Mouse (Mus musculus): ENCODE measurements around the gene Rhbdd1. TPM values are rescaled to one million over a fixed set of nuclear protein-coding genes. Genes with fewer than 3 reads are reported as not detected.
A peak's percentile ranks its signal among the peaks of the same experiment; 100 is the strongest.

Rhbdd1 gene
- polyA plus RNA-seq, 1 experiment from 2014 or later = 8.8 TPM

DNA sequence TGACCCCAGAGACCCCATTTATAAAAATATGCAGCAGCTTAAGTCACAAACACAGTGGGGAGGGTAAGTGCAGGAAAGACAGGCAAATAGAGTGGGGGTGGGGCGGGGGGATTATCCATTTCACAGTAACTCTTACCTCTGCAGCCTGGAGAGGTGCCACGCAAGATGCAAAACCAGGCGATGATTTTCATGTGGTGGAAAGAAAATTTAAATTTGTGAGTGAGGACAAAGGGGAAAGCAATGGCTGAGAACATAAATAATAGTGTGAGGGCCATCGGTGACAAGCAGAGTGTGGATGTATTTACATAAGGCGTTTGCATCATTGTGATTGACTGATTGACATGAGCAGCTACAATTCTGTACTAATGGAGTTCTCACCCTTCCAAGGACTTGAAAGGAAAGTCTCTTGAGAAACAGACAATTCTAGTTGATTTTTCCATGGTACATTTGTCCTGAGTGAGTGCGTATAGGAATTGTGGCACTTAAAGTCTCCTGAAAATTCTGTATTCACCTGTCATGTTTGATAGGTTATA, 149.1 kb downstream of the Rhbdd1 start:
- H3K27me3 ChIP-seq (ENCODE audit: low read depth, poor library complexity, severe bottlenecking) = no peaks in the 10 kb centered on the region
- DNase-seq (ENCODE audit: low spot score) = no peak
- H3K36me3 ChIP-seq = no peaks in the 10 kb centered on the region
- H3K4me1 ChIP-seq = peaks cover 7% of the 10 kb centered on the region
- H3K4me3 ChIP-seq = no peak overlapping the region
- no peaks in the 10 kb centered on the region for H3K9me3 ChIP-seq (replicated peaks)
- WGBS = 54% methylated on average over 6 of the region's 6 CpGs
- H3K27ac ChIP-seq (replicated peaks) = no peak overlapping the region

DNA sequence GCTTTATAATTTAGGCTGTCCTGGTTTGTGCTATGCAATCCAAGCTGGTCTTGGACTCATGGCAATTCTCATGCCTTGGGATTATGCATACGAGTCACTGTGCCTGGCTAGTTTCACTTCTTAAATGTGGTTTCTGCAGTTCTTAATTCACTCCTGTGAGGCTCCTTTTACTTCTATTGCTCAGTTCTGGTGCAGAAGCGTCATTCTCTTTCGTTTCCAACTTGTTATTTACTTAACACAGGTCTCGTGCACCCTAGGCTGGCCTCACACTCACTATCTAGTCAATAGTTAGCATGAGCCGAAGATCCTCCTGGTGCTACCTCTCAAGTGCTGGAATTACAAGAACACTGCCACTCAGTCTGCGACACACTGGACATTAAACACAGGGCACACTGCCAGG, 152.6 kb downstream of the Rhbdd1 start:
- Histone ChIP-seq H3K9me3 (replicated peaks) (no peaks in the 10 kb centered on the region), H3K4me3 (no peak overlapping the region), H3K27me3 (ENCODE audit: low read depth, poor library complexity, severe bottlenecking) (no peaks in the 10 kb centered on the region), H3K4me1 (peaks cover 9% of the 10 kb centered on the region), H3K36me3 (no peaks in the 10 kb centered on the region), H3K27ac (replicated peaks) (no peak overlapping the region)
- no peak for DNase-seq (ENCODE audit: low spot score)
- WGBS = 88% methylated on average over 6 of the region's 6 CpGs

DNA sequence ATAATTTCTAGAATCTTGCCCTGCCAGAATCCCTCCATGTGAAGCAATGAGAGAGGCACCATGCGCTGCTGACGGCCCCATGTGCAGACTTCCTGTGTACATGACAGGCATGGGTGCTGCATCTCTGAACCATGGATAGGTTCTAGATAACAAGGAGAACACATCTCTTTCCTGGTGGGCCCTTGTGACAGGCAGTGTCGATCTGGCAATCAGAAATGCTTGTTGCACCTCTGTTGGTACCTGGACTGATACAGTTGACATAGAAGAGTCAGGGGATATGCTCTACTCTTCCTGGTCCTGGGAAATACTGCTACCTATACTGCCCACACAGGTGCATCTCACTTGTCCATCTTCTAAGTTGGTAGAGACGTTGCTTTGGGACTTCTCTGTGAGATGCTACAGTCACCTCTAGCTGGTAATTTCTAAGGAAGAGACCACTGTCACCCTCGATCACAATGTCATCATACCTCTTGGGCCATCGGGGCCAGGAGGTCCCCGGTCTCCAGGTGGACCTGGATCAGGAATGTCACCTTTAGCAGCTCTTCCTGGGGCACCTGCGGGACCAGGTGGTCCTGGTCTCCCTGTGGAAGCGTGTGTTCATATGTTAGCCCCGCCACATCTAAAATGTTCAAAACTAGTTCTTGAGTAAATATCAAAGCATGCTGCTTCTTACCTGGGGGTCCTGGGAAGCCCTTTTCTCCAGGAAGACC, 154.4 kb downstream of the Rhbdd1 start:
- DNase-seq (ENCODE audit: low spot score) = no peak

DNA sequence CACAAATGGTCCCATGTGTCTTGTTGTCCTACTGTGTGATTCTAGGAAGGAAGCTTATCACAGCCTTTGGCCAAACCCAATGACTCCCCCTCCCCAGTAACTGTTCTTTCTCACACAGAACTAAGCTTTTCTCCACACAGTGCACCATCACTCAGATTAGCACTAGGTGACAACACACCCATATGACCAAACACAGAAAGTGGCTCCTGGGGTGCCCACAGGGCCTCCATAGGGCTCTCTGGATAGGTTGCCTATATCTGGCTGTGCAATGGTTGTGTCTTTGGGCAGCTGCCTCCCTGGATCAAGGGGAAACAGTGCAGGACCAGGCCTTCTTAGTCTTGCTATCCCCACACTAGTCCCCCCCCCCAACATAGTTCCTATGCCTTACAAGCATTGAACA, 157.2 kb downstream of the Rhbdd1 start:
- no peak for DNase-seq (ENCODE audit: low spot score)
- peaks cover 26% of the 10 kb centered on the region for H3K4me1 ChIP-seq
- no peaks in the 10 kb centered on the region for H3K27me3 ChIP-seq (ENCODE audit: low read depth, poor library complexity, severe bottlenecking)
- H3K9me3 ChIP-seq (replicated peaks) = no peaks in the 10 kb centered on the region
- no peak overlapping the region for H3K4me3 ChIP-seq
- H3K27ac ChIP-seq (replicated peaks) = no peak overlapping the region
- H3K36me3 ChIP-seq = no peaks in the 10 kb centered on the region

More for the DNA sequence above, 154.4 kb downstream of the Rhbdd1 start:
- H3K9me3 ChIP-seq (replicated peaks) = no peaks in the 10 kb centered on the region
- peaks cover 19% of the 10 kb centered on the region for H3K4me1 ChIP-seq
- H3K27ac ChIP-seq (replicated peaks) = no peak overlapping the region
- WGBS = 89% methylated on average over 10 of the region's 10 CpGs
- H3K27me3 ChIP-seq (ENCODE audit: low read depth, poor library complexity, severe bottlenecking) = no peaks in the 10 kb centered on the region
- no peaks in the 10 kb centered on the region for H3K36me3 ChIP-seq
- no peak overlapping the region for H3K4me3 ChIP-seq

DNA sequence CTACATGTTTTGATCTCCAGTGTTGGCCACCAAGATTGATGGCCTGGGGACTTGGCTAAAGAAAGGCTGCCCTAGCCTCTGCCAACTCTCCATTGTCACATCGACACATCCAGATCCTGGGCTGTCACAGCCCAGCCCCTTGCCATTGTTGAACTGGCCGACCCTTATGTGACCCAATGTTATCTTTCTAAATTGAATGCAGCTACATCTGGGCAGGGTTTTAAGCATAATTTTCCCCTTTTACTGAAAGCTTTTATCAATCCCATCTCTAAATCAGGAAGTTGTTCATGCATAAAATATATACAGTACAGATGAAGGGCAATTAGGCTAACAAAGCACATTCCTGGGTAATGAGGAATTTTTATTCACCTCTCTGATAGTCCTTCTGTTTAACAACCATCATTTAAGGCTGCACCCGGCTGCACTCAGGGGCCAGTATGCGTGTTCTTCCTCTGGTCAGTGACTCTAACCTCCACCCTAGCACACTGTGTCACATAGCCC, 158.3 kb downstream of the Rhbdd1 start:
- peaks cover 26% of the 10 kb centered on the region for H3K4me1 ChIP-seq
- no peaks in the 10 kb centered on the region for H3K9me3 ChIP-seq (replicated peaks)
- H3K36me3 ChIP-seq = no peaks in the 10 kb centered on the region
- H3K27me3 ChIP-seq (ENCODE audit: low read depth, poor library complexity, severe bottlenecking) = no peaks in the 10 kb centered on the region
- H3K27ac ChIP-seq (replicated peaks) = no peak overlapping the region
- WGBS = 45% methylated on average over 4 of the region's 4 CpGs
- no peak overlapping the region for H3K4me3 ChIP-seq
- no peak for DNase-seq (ENCODE audit: low spot score)

DNA sequence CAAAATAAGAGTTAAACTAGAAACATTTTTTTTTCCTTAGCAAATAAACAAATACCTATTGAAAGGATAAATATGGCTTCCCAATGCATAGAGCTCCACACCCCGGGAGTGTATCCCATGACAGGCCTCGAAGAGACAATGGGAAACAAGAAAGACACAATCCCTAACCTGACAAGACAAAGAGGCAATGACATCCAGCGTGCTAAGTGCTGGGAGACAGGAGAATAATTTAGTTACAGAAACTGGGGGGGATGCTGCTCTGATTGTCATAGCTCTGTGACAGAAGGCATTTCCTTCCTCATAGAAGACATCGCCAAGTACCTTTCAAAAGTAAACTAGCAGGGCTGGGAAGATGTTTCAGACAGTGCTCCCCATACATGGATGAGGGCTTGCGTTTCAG, 159.0 kb downstream of the Rhbdd1 start:
- no peaks in the 10 kb centered on the region for H3K36me3 ChIP-seq
- 65% methylated on average over 5 of the region's 5 CpGs for WGBS
- H3K9me3 ChIP-seq (replicated peaks) = no peaks in the 10 kb centered on the region
- no peak overlapping the region for H3K27ac ChIP-seq (replicated peaks)
- peaks cover 26% of the 10 kb centered on the region for H3K4me1 ChIP-seq
- H3K4me3 ChIP-seq = no peak overlapping the region
- H3K27me3 ChIP-seq (ENCODE audit: low read depth, poor library complexity, severe bottlenecking) = no peaks in the 10 kb centered on the region
- no peak for DNase-seq (ENCODE audit: low spot score)

DNA sequence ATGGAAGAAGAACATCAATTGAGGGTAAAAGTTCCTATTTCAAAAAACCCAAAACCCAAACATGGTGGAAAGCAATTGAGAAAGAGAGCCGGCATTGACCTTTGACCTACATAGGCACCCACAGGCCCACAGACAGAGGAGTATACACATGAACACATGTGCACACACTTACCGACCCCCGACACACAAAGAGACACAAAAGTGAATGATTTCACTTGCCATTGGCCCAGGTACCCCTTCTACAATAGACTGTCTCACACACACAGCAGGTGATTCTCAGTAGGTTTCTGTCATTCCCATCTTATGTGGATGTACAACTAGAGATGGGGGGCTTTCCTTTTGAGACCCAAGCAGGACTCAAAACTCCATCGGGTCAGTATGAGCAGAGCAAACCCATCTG, 159.6 kb downstream of the Rhbdd1 start:
- Histone ChIP-seq H3K9me3 (replicated peaks) (no peaks in the 10 kb centered on the region), H3K4me1 (peaks cover 26% of the 10 kb centered on the region), H3K27ac (replicated peaks) (no peak overlapping the region), H3K36me3 (no peaks in the 10 kb centered on the region), H3K27me3 (ENCODE audit: low read depth, poor library complexity, severe bottlenecking) (no peaks in the 10 kb centered on the region), H3K4me3 (no peak overlapping the region)
- 79% methylated on average over 4 of the region's 4 CpGs for WGBS
- DNase-seq (ENCODE audit: low spot score) = no peak

DNA sequence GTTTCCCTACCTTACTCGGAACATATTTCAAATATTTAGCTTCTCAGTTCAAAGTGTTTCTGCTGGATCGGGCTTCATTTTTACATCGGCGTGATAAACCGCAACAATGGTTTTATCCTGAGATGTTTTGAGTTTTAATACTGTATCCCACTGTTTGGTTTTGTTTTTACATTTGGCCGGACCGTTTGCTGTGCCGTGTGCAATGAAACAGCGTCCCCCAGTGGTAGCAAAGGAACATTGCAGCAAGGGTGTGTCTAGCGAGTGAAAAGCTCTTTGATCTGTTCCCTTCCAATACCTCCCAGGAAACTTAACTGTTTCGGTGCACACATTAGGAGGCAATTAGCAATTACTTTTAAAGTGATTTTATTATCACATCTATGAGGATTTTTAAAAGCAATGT, 160.0 kb downstream of the Rhbdd1 start:
- H3K27ac ChIP-seq (replicated peaks) = no peak overlapping the region
- no peaks in the 10 kb centered on the region for H3K9me3 ChIP-seq (replicated peaks)
- peak; percentile 43 for DNase-seq (ENCODE audit: low spot score)
- no peak overlapping the region for H3K4me3 ChIP-seq
- H3K36me3 ChIP-seq = no peaks in the 10 kb centered on the region
- H3K4me1 ChIP-seq = peaks cover 26% of the 10 kb centered on the region
- 49% methylated on average over 11 of the region's 11 CpGs for WGBS
- no peaks in the 10 kb centered on the region for H3K27me3 ChIP-seq (ENCODE audit: low read depth, poor library complexity, severe bottlenecking)

DNA sequence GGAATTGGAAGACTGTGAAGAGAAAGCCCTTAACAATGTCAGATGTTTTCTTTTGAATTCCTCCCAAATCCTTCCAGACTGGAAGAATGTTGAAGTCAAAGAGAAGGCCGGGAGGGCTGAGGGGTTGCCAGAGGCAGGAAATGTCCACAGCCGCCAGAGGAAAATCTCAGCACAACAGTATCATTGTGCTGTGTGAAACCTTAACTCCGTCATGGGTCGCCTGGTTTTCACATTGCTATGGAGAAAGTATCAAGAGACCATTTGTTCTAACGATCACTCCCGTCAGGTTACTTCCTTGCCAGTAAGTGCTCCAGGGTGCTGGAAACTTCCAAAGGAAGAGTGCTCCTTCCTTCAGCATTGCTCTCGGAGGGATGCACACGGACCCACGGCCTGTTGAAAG, 160.5 kb downstream of the Rhbdd1 start:
- Histone ChIP-seq H3K36me3 (no peaks in the 10 kb centered on the region), H3K4me3 (no peak overlapping the region), H3K9me3 (replicated peaks) (no peaks in the 10 kb centered on the region), H3K27ac (replicated peaks) (no peak overlapping the region), H3K27me3 (ENCODE audit: low read depth, poor library complexity, severe bottlenecking) (no peaks in the 10 kb centered on the region), H3K4me1 (peaks cover 26% of the 10 kb centered on the region)
- DNase-seq (ENCODE audit: low spot score) = peak; percentile 38
- 25% methylated on average over 9 of the region's 9 CpGs for WGBS

DNA sequence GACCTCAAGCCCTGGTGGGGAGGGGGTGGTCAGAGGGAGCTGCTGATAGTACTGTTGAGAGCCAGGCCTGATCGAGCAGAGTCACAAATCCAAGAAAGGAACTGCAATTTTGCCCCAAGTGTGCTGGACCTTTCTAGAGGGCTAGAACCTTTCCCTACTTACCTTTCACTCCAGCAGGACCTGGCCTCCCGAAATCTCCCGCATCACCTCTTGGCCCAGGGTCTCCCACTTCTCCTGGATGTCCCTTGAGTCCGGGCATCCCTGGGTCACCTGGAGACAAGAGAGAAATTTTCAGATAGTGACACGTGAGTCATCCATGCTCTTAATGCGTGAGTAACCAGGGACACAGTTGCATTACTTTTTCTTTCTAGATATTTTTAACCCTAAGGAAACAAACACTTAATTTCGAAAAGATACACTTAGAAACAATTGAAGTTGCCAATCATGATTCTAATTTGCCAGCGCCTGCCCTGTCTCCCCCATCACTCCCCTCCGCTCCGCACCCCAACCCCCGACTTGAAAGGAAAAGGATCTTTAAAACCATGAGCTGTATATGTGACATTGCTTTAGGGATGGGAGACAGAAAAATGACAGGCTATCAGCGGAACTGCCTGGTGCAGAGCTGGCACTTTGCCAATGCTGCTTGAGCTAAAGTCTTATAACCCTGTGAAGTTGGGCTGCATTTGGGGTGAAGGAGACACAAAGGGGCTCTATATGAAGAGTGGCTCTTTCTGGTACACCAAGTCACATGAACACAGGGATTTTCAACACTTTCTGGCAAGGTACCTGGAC, 163.6 kb downstream of the Rhbdd1 start:
- Histone ChIP-seq H3K27me3 (ENCODE audit: low read depth, poor library complexity, severe bottlenecking) (no peaks in the 10 kb centered on the region), H3K27ac (replicated peaks) (no peak overlapping the region), H3K36me3 (no peaks in the 10 kb centered on the region), H3K4me1 (peaks cover 14% of the 10 kb centered on the region), H3K9me3 (replicated peaks) (no peaks in the 10 kb centered on the region), H3K4me3 (no peak overlapping the region)
- no peak for DNase-seq (ENCODE audit: low spot score)
- WGBS = 91% methylated on average over 12 of the region's 12 CpGs

DNA sequence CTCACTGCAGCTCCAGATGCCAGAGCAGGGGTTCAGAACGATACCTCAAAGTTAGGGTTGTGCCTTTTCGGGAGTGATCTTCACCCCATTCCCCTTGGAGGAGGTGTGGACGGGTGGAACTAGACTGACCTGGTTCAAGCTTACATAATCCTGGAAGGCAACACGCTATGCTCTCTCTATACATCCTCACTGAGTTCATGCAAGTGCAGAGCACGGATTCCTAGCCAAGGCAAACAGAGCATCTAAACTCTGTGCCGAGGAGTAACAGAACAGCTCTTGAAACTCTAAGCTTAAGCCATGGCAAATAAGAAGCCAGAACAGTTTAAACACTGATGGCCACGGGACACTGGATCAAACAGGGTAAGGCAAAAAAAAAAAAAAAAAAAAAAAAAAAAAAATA, 166.1 kb downstream of the Rhbdd1 start:
- no peaks in the 10 kb centered on the region for H3K27me3 ChIP-seq (ENCODE audit: low read depth, poor library complexity, severe bottlenecking)
- no peaks in the 10 kb centered on the region for H3K4me1 ChIP-seq
- no peak overlapping the region for H3K27ac ChIP-seq (replicated peaks)
- no peaks in the 10 kb centered on the region for H3K36me3 ChIP-seq
- H3K4me3 ChIP-seq = no peak overlapping the region
- no peak for DNase-seq (ENCODE audit: low spot score)
- no peaks in the 10 kb centered on the region for H3K9me3 ChIP-seq (replicated peaks)
- 85% methylated on average over 7 of the region's 7 CpGs for WGBS

DNA sequence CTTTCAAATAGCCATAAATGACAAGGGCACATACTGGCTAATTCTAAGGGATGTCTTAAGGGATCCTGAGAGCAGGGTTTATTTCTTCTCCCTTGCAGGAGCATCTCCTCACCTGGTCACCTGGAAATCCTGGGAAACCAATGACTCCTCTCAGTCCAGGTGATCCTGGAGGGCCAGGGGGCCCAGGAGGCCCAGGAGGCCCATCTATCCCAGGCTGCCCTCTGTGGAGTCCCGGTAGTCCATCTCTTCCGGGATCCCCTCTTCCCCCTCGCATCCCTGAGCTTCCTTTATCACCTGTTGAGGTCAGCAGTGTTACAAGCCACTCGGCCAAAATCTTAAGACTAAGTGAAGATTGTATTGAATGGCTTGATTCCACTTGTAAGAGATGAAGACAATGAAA, 170.1 kb downstream of the Rhbdd1 start:
- Histone ChIP-seq H3K4me1 (no peaks in the 10 kb centered on the region), H3K4me3 (no peak overlapping the region), H3K27me3 (ENCODE audit: low read depth, poor library complexity, severe bottlenecking) (no peaks in the 10 kb centered on the region), H3K36me3 (no peaks in the 10 kb centered on the region), H3K27ac (replicated peaks) (no peak overlapping the region), H3K9me3 (replicated peaks) (no peaks in the 10 kb centered on the region)
- WGBS = 88% methylated on average over 4 of the region's 4 CpGs
- no peak for DNase-seq (ENCODE audit: low spot score)

DNA sequence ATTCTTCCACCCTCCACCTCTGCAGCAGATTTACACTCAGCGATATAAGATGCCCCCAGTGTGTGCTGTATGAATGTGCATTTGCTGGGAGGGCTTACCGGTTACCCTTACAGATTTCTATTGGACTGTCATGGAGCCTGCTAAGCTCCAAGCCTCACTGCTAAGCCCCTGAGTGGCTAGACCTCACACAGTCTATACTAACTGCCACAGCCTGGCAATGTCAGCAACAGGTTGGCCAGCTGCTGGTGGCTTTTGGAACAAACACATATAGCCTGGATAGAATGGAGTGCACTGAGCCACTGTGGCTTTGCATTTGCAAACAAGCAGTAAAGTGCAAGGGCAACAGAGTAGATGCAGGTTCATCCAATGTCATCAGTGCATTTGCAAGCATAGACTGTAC, 175.7 kb downstream of the Rhbdd1 start:
- DNase-seq (ENCODE audit: low spot score) = no peak
- no peaks in the 10 kb centered on the region for H3K36me3 ChIP-seq
- no peaks in the 10 kb centered on the region for H3K4me1 ChIP-seq
- no peak overlapping the region for H3K4me3 ChIP-seq
- H3K27me3 ChIP-seq (ENCODE audit: low read depth, poor library complexity, severe bottlenecking) = no peaks in the 10 kb centered on the region
- H3K9me3 ChIP-seq (replicated peaks) = no peaks in the 10 kb centered on the region
- 85% methylated on average over 2 of the region's 2 CpGs for WGBS
- H3K27ac ChIP-seq (replicated peaks) = no peak overlapping the region

Data from midbrain, embryonic 10.5 days (tissue).